Mouse (Mus musculus) cerebellum, adult 11-12 months (tissue): Measurements from ENCODE around the gene Hist1h2bp.
A peak's percentile ranks its signal among the peaks of the same experiment; 100 is the strongest.
"Not testable (repeated sequence)": the region's sequence is repeated elsewhere in the genome, so short reads cannot be mapped to it uniquely, and the experiment has no call there.

Experiments
- DNase-seq: peaks from one replicate; pipeline ENCODE4 v3.0.0; 2022

The Hist1h2bp gene

GRCm38 (mm10) chr13:21786899-21787629, at the start of gene Hist1h2bp, which contains the start of gene Hist1h2an:
TSS of gene Hist1h2bp (plus strand) at chr13:21787461.
TSS of gene Hist1h2an (minus strand) at chr13:21787218.
- DNase-seq: peak; percentile 92

GRCm38 (mm10) chr13:21745006-21745405, 42.3 kb upstream of the Hist1h2bp start:
- DNase-seq: no peak

GRCm38 (mm10) chr13:21749387-21750158, 37.7 kb upstream of the Hist1h2bp start:
- no peak for DNase-seq

- peak; percentile 96 for DNase-seq
Observed at GRCm38 (mm10) chr13:21750159-21751017, 36.9 kb upstream of the Hist1h2bp start, which contains the start of gene Hist1h4k. TSS of gene Hist1h4k (minus strand) at chr13:21750505.

- DNase-seq: no peak
Observed at GRCm38 (mm10) chr13:21751417-21751816, 35.8 kb upstream of the Hist1h2bp start.

GRCm38 (mm10) chr13:21751827-21752226, 35.4 kb upstream of the Hist1h2bp start:
- no peak for DNase-seq

- DNase-seq: no peak
Observed at GRCm38 (mm10) chr13:21752356-21752755, 34.9 kb upstream of the Hist1h2bp start.

- no peak for DNase-seq
Observed at GRCm38 (mm10) chr13:21753051-21753523, 34.2 kb upstream of the Hist1h2bp start.

- peak; percentile 72 for DNase-seq
Observed at GRCm38 (mm10) chr13:21753524-21754285, 33.6 kb upstream of the Hist1h2bp start, which contains the start of the genes Hist1h2ak and Hist1h2bn. TSS of gene Hist1h2ak (minus strand) at chr13:21753827. TSS of gene Hist1h2bn (plus strand) at chr13:21754123.

GRCm38 (mm10) chr13:21754294-21755001, 32.8 kb upstream of the Hist1h2bp start:
- DNase-seq: not testable (repeated sequence)

- no peak for DNase-seq
Observed at GRCm38 (mm10) chr13:21755707-21756106, 31.6 kb upstream of the Hist1h2bp start.

GRCm38 (mm10) chr13:21778814-21779766, 8.2 kb upstream of the Hist1h2bp start:
- DNase-seq: peak; percentile 66

GRCm38 (mm10) chr13:21779767-21780731, 7.2 kb upstream of the Hist1h2bp start, which contains the start of gene Hist1h1b:
TSS of gene Hist1h1b (minus strand) at chr13:21780625.
- DNase-seq: peak; percentile 76

- peak; percentile 17 for DNase-seq
Observed at GRCm38 (mm10) chr13:21781021-21781555, 6.2 kb upstream of the Hist1h2bp start.

- no peak for DNase-seq
Observed at GRCm38 (mm10) chr13:21781639-21782038, 5.6 kb upstream of the Hist1h2bp start.

- DNase-seq: peak; percentile 52
Observed at GRCm38 (mm10) chr13:21782361-21783254, 4.7 kb upstream of the Hist1h2bp start.

- peak; percentile 61 for DNase-seq
Observed at GRCm38 (mm10) chr13:21783255-21783617, 4.0 kb upstream of the Hist1h2bp start, which contains the start of gene Hist1h3i. TSS of gene Hist1h3i (minus strand) at chr13:21783370.
